Mouse (Mus musculus) cortical plate, adult 2 months (tissue): ENCODE results near the gene Hoxb5. TPM values are rescaled to one million over a fixed set of nuclear protein-coding genes. Genes with fewer than 3 reads are reported as not detected.

Experiments
- H3K27ac ChIP-seq: fragments of 200-500 bp; 2 replicates; pipeline ENCODE4 v1.5.1; 2012; ENCODE audit warnings: low read length, control low read depth, inconsistent platforms; ENCODE audit not compliant: insufficient read depth
- H3K4me1 ChIP-seq: fragments of 200-500 bp; 2 replicates; pipeline ENCODE4 v1.6.1; 2011; ENCODE audit warnings: low read length; ENCODE audit not compliant: control insufficient read depth, insufficient read depth
- H3K4me3 ChIP-seq: fragments of 200-500 bp; 2 replicates; pipeline ENCODE4 v1.5.1; 2011; ENCODE audit warnings: mild to moderate bottlenecking, low read length, control low read depth; ENCODE audit not compliant: insufficient read depth
- CTCF ChIP-seq: fragments of 200-500 bp; IDR thresholded peaks from 2 replicates; pipeline ENCODE4 v1.5.1; 2011; ENCODE audit warnings: mild to moderate bottlenecking, control low read depth, low read length; ENCODE audit not compliant: insufficient read depth; ENCODE audit errors: extremely low read depth
- POLR2A ChIP-seq: fragments of 200-500 bp; IDR thresholded peaks from 2 replicates; pipeline ENCODE4 v1.6.1; 2011; ENCODE audit warnings: mild to moderate bottlenecking, low read length, control low read depth; ENCODE audit not compliant: insufficient read depth; ENCODE audit errors: extremely low read depth
- polyA plus RNA-seq: library from polyadenylated mRNA; depleted of rRNA; stranded (reverse); fragments of >200 nt; gene quantifications from 2 replicates; pipeline ENCODE4 v1.2.3, GENCODE M21; 2012

Gene Hoxb5
- polyA plus RNA-seq, 1 experiment, result not detected

DNA sequence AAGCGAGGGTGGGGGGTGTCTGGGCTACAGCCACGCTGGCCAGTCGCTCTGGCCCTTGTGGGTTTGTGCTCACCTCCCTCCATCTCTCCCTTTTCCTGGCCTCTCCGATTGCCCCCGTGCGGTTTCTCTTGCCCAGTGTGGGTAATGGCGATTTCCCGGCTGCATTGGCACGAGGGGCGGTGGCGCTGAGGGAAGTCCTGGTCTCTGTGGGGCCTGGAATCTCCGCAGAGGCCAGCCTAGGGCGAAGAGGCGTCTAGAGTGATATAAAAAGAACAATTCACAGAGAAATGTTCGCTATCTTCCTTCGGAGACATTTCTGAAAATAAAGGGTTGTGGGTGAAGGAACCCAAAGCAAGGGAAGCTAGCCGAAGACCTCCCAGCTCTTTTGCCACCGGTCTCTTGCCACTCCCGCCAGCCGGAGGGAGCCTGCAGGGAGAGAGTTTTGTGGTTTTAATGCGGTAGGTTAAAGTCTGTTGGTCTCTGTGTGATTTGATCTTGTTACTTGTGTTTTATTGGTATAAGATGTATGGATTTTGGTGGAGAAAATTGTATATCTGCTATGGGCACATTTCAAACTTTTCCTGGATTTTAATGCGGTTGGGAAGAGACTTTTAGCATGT is 9.7 kb upstream of the Hoxb5 start:
- no peak overlapping the region for H3K4me3 ChIP-seq
- H3K27ac ChIP-seq, result no peak overlapping the region
- TF ChIP-seq POLR2A (no peak), CTCF (no peak)
- no peaks in the 10 kb centered on the region for H3K4me1 ChIP-seq

DNA sequence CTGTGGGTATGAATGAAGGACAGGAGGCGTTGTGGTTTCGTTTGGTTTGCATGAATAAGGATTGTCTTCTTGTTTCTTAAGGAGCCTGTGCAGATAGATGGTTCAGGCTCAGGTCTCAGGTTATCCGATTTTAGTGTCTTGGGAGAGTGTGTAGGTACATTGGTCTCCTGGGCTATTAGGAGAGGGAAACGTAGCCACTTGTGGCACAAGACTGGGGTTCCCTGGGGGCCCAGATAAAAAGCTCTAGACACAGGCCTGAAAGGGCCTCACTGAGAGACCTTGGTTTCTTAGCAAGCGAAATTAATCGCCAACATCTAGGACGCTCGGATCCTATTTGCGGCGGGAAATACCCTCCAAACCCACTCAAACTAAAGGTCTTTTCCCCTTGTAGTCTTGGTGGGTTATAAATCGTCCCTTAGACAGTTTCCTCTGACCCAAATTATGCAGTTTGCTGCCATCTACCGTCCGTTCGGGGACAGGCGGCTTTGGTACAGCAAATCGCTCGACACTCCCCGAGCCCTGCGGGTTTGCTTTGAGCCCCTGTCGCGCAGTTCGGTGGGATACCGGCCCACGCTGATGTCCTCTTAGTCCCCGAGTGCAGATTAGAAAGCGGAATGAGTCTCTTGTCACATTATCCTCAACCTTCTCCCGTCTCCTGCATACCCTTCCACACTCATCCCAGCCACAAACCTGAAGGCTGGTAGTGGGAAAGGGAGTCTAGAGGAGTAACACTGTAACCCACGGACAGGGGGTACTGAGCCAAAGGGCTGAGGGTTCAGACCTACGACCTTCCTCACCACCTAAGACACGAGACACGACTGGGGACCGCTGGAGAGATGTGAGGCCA is 8.7 kb upstream of the Hoxb5 start:
- no peak for TF ChIP-seq POLR2A
- peak; percentile 58 for TF ChIP-seq CTCF
- H3K4me1 ChIP-seq, result no peaks in the 10 kb centered on the region
- H3K27ac ChIP-seq, result no peak overlapping the region
- H3K4me3 ChIP-seq, result no peak overlapping the region

DNA sequence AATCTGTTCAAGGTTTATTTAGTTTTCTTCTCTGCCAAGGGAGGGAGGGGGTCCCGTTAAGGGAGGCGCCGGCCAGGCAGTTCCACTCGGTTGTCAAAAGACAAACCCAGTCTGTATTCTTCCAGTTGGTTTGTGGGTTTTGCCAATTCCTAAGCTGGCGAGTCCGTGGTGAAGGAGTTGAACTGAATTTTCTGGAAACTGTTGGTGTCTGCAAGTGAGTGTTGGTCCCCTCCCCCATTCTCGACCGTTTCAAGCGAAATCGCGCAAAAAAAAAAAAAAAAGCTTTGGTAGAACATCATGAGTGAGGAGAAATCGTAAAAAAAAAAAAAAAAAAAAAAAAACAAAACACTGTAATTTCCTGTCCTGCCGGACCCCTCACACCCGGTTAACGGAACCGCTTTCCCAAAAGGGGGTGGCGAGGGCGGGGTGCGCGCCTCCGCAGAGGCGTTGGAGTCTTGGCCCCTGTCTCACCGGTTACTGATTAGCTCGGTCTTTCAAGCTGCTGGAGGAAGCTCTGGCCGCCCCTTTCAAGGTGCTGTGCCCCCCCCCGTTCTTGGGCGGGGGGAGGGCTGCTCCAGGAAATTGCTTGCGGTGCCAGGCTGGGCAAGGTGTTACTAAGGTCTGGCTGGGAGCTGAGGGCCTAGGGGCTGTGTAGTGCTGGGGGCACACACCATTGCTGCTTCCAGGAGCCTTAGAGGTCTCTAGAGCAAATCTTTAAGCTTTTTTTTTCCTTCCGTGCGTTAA is 7.9 kb upstream of the Hoxb5 start:
- TF ChIP-seq POLR2A, result no peak
- TF ChIP-seq CTCF, result no peak
- Histone ChIP-seq H3K4me3 (no peak overlapping the region), H3K4me1 (no peaks in the 10 kb centered on the region), H3K27ac (no peak overlapping the region)

DNA sequence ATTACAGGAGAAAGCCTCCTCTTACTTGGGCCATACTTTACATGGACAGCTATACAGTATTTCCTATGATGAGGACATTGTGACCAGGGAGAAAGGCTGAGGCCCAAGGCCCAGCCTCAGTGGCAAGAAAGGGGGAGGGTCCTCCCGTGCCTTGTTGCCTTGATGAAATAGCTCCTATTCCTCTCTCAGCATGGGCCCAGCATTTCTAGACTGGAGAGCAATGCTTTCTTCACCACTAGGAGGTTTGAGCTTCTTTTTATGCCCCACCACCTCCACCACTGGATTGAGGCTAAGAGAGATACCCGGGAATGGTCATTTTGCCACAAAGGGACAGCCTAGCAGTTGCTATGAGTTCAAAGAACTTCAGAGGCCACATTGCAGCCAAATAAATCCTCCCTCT is 6.1 kb upstream of the Hoxb5 start:
- H3K4me3 ChIP-seq, result no peak overlapping the region
- no peak overlapping the region for H3K27ac ChIP-seq
- no peak for TF ChIP-seq POLR2A
- no peak for TF ChIP-seq CTCF

DNA sequence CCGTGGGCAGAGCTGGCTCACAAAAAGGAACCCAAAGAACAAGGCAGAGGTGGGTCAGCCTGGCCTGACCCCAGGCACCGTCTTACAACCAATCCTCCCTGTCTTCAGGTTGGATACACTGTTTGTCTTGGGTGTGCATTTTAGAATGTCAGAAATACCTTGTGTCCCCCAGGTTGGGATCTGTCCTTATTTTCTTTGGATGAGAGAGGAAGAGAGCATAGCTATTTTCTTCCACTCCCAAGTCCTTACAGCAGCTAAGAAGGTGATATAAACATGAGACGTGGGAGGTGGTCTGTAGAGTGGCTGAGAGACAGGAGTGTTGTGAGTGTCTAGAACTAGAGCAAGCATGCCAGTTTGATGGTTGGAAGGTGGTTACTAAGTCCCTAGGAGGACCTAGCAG is 5.7 kb upstream of the Hoxb5 start:
- Histone ChIP-seq H3K4me1 (no peaks in the 10 kb centered on the region), H3K27ac (no peak overlapping the region), H3K4me3 (no peak overlapping the region)
- TF ChIP-seq CTCF, result no peak
- TF ChIP-seq POLR2A, result no peak

More for the DNA sequence above, 6.1 kb upstream of the Hoxb5 start:
- H3K4me1 ChIP-seq, result no peaks in the 10 kb centered on the region

DNA sequence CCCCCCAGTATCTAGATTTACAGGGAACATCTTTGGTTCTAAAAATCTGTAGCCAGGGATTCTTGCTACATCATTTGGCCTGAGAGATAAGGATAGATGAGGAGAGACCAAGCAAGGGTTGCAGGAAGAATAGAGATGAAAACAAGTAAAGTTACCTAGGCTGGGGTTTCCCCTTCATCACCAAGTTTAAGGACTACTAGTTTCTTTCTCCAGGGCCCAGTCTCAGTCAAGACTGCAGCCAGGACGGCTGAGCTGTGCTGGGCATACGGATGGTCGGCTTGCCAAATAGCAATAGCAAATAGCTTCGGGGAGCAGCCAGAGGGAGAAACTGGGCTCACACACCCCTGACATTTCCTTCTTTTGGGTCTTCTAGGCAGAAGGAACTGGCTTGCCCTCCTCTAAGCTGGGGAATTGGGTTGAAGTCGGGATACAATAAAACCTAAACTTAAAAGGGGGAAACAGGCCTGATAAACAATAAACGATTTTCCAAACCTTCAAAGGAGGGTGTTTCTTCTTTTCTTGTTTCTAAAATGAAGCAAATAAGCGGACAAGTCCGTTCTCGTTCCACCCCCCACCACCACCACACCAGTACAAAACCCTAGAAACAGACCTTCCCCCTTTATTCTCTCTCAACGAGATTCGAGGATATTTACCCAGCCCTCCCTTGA is 5.0 kb upstream of the Hoxb5 start:
- H3K27ac ChIP-seq, result no peak overlapping the region
- H3K4me1 ChIP-seq, result no peaks in the 10 kb centered on the region
- no peak for TF ChIP-seq POLR2A
- no peak for TF ChIP-seq CTCF
- no peak overlapping the region for H3K4me3 ChIP-seq

DNA sequence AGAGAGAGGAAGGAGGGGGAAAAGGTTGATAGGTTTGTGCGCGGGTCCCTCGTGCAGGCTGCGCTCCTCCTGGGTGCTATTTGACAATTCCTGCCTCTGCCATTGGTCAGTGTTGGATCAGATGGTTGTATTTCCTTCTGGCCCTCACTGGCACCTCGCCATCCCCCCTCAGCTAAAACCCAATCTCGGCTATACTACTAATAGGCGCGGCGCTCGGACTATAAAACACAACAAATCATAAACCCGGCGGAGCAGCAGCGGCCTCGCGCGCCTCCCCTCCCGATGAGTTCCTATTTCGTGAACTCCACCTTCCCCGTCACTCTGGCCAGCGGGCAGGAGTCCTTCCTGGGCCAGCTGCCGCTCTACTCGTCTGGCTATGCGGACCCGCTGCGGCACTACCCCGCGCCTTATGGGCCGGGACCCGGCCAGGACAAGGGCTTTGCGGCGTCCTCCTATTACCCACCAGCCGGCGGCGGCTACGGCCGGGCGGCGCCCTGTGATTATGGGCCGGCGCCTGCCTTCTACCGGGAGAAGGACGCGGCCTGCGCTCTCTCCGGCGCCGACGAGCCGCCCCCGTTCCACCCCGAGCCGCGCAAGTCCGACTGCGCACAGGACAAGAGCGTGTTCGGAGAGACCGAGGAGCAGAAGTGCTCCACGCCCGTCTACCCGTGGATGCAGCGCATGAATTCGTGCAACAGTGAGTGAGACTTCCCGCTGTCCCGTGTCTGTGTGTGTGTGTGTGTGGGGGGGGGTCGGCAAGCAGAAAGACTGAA is 4.1 kb upstream of the Hoxb5 start:
- no peaks in the 10 kb centered on the region for H3K4me1 ChIP-seq

DNA sequence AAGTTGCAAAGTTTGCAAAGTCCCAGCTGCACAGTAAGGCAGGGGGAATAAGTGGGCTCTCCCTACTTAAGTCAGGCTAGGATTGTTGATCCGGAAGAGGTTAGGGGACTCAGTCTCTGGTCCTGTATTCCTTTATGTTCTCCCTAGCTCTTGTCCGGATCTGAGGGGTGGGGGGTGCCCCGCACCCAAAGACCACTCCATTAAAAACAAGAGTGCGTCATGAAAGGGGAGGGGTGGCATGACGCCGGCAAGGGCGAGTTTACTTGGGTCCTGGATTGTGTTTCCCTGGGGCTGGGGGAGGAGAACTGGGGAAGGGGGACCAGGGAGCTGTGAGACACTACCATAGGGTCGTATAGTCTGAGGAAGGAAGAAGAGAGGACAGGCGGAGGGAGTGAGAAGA is 3.4 kb upstream of the Hoxb5 start:
- no peak overlapping the region for H3K4me3 ChIP-seq
- no peaks in the 10 kb centered on the region for H3K4me1 ChIP-seq
- H3K27ac ChIP-seq, result no peak overlapping the region
- TF ChIP-seq CTCF (no peak), POLR2A (no peak)

More for the DNA sequence above, 4.1 kb upstream of the Hoxb5 start:
- TF ChIP-seq CTCF, result no peak
- TF ChIP-seq POLR2A, result no peak
- H3K4me3 ChIP-seq, result no peak overlapping the region
- no peak overlapping the region for H3K27ac ChIP-seq
